Mouse (Mus musculus): ENCODE results near the gene Ptcra. TPM values are rescaled to one million over a fixed set of nuclear protein-coding genes. Genes with fewer than 3 reads are reported as not detected.
A peak's percentile ranks its signal among the peaks of the same experiment; 100 is the strongest.

The Ptcra gene
- polyA plus RNA-seq, 1 experiment from 2014 or later, result 0.21 TPM

DNA sequence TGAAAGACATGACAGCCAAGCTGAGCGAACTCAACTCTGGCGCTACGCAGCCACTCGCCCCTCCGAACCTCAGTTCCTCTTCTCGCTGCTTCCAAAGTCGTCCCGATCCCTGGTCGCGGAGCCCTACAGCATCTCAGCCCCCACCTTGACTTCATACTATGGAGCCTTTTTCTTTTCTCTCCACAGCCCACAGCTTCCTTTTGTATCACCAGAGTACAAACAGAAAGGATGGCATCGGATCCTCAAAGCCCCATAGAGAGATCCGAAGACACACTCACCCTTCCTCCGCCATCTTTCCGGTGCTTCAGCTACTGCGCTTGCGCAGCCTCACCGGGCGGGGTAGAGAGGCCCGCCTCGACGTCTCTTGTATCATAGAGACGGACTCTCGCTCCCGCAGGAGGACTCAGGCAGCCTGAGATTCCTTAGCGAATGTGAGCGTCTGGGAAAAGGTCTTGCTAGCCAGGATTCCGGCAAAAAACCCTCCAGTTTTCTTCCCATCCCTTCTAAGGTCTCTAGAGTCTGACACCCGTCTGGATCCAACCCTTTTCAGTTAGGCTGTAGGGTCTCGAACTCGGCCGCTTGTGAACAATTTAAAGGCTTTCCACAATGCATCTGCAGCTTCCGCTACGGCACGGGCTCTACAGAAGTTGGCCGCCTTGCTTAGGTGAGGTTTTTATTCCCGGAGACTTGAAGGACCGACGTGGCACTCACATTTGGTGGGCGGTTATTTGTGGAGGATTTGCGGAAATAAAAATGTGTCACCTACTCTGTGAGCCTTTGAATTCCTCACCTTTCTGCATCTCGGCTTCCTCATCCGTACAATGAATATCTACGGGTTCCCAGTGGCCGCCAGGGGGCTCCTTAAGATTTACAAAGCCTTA, 19.1 kb upstream of the Ptcra start, which contains the start of gene Rpl7l1:
Gene Rpl7l1, minus strand, starts transcription at position 332 of the 881 bp plus-strand sequence.
- under 1% methylated on average over 44 of the region's 44 CpGs for WGBS

DNA sequence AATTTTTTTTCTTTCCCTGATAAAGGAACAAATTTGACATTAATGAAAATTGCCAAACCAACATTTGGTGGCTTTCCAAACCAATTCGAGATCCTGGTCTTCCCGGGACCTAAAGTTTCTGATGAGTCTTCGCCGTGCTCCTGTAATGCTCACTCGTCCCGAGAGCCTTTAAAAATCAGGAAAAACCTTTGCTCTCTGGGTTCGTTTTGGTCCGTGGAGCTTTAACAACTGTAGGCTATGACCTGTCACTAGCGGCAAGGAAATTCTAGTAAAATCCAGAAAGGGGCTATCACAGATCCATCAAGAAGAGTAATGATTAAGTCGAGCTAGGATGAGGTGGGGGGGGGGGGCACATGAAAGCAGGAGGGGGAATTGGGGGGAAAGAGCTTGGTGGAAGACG, 18.4 kb upstream of the Ptcra start:
- peaks cover 39% of the 10 kb centered on the region for H3K36me3 ChIP-seq (ENCODE audit: poor library complexity, severe bottlenecking)
- WGBS, result 5% methylated on average over 11 of the region's 11 CpGs
- peak overlapping the region; percentile 68 for H3K4me3 ChIP-seq
- H3K4me2 ChIP-seq, result peak overlapping the region; percentile 70
- no peaks in the 10 kb centered on the region for H3K27me3 ChIP-seq
- no peak for ATAC-seq
- H3K27ac ChIP-seq, result peak overlapping the region; percentile 89
- peaks cover 8% of the 10 kb centered on the region for H3K4me1 ChIP-seq
- no peaks in the 10 kb centered on the region for H3K9me3 ChIP-seq (replicated peaks)
- peak overlapping the region; percentile 82 for H3K9ac ChIP-seq

More for the DNA sequence above, 19.1 kb upstream of the Ptcra start, which contains the start of gene Rpl7l1:
- ATAC-seq, result peak; percentile 97
- peaks cover 8% of the 10 kb centered on the region for H3K4me1 ChIP-seq
- no peaks in the 10 kb centered on the region for H3K9me3 ChIP-seq (replicated peaks)
- H3K4me2 ChIP-seq, result peak within 1 kb of the TSS; percentile 70
- peak within 1 kb of the TSS; percentile 89 for H3K27ac ChIP-seq
- H3K4me3 ChIP-seq, result peak within 1 kb of the TSS; percentile 68
- no peaks in the 10 kb centered on the region for H3K27me3 ChIP-seq
- H3K9ac ChIP-seq, result peak within 1 kb of the TSS; percentile 82
- peaks cover 32% of the 10 kb centered on the region for H3K36me3 ChIP-seq (ENCODE audit: poor library complexity, severe bottlenecking)

DNA sequence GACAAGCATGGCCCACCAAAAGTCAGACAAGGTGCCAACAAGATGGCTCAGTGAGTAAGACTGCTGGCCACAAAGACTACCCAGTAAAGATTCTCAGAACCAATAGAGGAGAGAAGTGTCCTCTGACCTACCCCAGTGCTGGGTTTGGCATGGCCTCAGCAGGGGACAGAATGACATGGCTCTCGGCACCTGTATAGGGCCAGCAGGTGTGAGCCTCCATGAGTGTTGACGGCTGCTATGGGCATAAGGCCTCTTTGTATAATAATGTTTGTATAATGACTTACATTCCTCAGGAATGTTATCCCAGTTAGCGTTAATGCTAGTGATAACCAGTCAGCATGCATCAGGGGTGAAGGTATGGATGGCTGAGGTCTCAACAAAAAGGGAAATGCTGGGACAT, 12.6 kb upstream of the Ptcra start:
- Histone ChIP-seq H3K9ac (no peak overlapping the region), H3K9me3 (replicated peaks) (no peaks in the 10 kb centered on the region), H3K36me3 (ENCODE audit: poor library complexity, severe bottlenecking) (peaks cover 69% of the 10 kb centered on the region), H3K4me2 (no peak overlapping the region), H3K4me3 (no peak overlapping the region), H3K4me1 (peaks cover 21% of the 10 kb centered on the region), H3K27me3 (no peaks in the 10 kb centered on the region), H3K27ac (no peak overlapping the region)
- WGBS, result 86% methylated on average over 3 of the region's 3 CpGs
- no peak for ATAC-seq

DNA sequence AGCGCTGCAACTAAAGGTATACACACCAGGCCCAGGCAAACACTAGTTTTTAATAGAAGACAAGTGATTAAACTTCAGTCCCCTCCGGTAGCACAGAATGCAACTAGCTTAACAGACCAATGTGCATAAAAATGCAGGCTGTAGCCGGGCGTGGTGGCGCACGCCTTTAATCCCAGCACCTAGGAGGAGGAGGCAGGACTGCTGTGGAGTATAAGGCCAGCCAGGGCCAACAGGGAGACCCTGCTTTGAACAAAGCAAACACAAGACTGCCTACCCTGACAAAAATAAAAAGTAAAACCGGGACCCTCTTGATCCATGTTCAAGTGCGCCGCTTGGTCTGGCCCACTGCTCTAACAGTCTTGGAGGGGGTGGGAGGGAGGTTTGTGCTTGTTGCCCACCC, 11.6 kb upstream of the Ptcra start:
- peaks cover 62% of the 10 kb centered on the region for H3K36me3 ChIP-seq (ENCODE audit: poor library complexity, severe bottlenecking)
- WGBS, result 95% methylated on average over 9 of the region's 9 CpGs
- no peaks in the 10 kb centered on the region for H3K9me3 ChIP-seq (replicated peaks)
- peaks cover 19% of the 10 kb centered on the region for H3K4me1 ChIP-seq
- no peak overlapping the region for H3K27ac ChIP-seq
- H3K4me2 ChIP-seq, result no peak overlapping the region
- H3K9ac ChIP-seq, result no peak overlapping the region
- ATAC-seq, result no peak
- no peaks in the 10 kb centered on the region for H3K27me3 ChIP-seq
- no peak overlapping the region for H3K4me3 ChIP-seq

DNA sequence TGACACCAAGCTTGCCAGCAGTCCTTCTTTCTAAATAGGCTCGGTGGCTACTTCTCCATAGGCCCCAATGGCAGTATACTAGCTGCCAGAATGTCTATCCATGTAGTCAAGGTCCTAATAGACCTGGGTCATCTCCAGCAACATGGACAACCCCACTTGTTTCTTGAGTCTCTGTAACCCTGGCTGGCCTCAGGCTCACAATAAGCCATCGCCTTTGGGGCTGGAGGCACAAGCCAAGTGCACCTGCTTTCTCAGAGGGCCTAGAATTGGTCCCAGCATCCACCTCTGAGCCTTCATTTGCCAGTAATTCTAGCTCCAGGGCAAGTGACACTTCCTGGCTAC, 10.6 kb upstream of the Ptcra start:
- Histone ChIP-seq H3K4me1 (peaks cover 19% of the 10 kb centered on the region), H3K27ac (no peak overlapping the region), H3K27me3 (no peaks in the 10 kb centered on the region), H3K9ac (no peak overlapping the region), H3K4me2 (peak overlapping the region; percentile 77), H3K4me3 (no peak overlapping the region), H3K36me3 (ENCODE audit: poor library complexity, severe bottlenecking) (peaks cover 53% of the 10 kb centered on the region), H3K9me3 (replicated peaks) (no peaks in the 10 kb centered on the region)
- WGBS, result 44% methylated on average over 2 of the region's 2 CpGs
- no peak for ATAC-seq

DNA sequence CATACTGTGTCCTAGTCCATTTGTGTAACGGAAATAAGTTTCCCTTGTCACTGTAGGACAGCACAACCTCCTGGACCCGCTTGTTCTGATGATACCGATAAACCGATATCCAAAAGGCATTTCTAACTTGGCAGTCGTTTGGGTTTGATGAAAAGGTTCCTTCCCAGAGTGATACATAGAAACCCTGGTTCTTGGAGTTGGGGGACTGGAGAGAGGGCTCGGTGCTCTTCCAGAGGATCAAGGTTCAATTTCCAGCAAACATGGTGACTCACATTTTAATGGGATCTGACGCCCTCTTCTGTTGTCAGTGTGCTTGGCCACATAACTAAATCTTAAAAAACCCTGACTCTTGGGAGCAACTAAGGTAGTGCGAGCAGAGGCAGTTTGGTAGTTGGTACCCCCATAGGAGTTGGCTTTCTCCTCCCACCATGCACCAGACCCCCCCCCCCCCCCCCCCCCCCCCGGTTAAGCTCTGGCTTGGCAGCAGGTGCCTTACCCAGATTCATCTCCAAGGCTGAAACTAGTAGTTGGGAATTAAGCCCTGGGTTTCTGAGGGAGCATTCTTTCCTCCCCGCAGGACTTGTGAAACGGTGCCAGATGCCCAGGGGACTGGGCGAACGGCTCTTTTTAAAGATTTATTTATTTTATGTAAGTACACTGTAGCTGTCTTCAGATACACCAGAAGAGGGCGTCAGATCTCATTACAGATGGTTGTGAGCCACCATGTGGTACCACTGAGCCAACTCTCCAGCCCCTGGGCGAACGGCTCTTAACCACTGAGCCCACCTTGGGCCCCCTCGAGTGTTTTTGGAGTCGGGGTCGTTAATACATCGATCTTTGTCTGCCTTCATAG, 10.0 kb upstream of the Ptcra start:
- H3K4me3 ChIP-seq, result peak overlapping the region; percentile 78
- H3K9me3 ChIP-seq (replicated peaks), result no peaks in the 10 kb centered on the region
- 9% methylated on average over 19 of the region's 20 CpGs for WGBS
- peak overlapping the region; percentile 79 for H3K9ac ChIP-seq
- ATAC-seq, result no peak
- no peaks in the 10 kb centered on the region for H3K27me3 ChIP-seq
- peak overlapping the region; percentile 77 for H3K4me2 ChIP-seq
- peaks cover 47% of the 10 kb centered on the region for H3K36me3 ChIP-seq (ENCODE audit: poor library complexity, severe bottlenecking)
- peak overlapping the region; percentile 69; the same call in 1 of the 2 replicates for H3K27ac ChIP-seq
- peaks cover 19% of the 10 kb centered on the region for H3K4me1 ChIP-seq

DNA sequence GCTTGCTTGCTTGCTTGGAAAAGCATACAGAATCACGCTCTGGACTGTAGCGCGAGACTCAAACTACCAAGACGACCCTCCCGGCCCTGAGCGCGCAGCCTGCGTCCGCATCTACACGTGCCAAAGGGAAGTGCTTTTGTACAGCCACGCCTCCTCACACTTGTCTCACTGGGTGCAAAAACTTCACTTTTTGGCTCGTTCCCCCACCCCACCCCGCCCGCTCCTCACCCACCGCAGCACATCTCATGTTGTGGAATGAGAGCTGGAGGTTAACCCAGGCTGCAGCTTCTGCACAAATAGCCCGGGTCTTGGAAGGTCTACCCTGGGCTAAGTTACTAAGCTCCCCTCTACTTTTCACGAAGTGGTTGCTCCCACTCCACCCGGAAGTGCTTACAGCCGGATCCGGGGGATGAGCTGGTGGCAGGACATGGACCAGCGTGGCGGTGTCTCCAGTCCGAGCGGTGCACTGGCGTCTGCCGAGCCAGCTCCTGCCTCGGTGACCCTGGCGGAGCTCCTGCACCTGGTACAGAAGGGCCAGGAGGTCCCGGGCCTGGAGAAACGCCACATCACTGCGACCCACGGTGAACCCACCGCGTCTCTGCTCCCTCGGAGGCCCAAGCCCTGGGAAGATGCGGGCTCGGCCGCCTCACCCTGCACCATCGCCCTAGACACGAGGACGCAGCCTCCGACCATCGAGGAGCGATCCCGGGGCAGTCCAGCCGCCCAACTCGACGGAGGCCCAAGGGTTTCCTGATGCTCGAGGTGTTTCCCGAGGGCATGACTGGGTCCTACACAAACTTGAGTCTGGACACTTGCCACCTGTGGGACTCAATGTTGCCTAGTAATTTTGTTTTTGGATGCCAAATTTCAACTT, 9.1 kb upstream of the Ptcra start, which contains the start of gene 2310039H08Rik:
Gene 2310039H08Rik, plus strand, starts transcription at position 232 of the 874 bp plus-strand sequence.
- H3K36me3 ChIP-seq (ENCODE audit: poor library complexity, severe bottlenecking), result peaks cover 38% of the 10 kb centered on the region
- peak within 1 kb of the TSS; percentile 69 for H3K27ac ChIP-seq
- H3K9ac ChIP-seq, result peak within 1 kb of the TSS; percentile 79
- peaks cover 19% of the 10 kb centered on the region for H3K4me1 ChIP-seq
- peak within 1 kb of the TSS; percentile 77 for H3K4me2 ChIP-seq
- peak within 1 kb of the TSS; percentile 78 for H3K4me3 ChIP-seq
- no peaks in the 10 kb centered on the region for H3K9me3 ChIP-seq (replicated peaks)
- under 1% methylated on average over 50 of the region's 50 CpGs for WGBS
- no peaks in the 10 kb centered on the region for H3K27me3 ChIP-seq
- ATAC-seq, result peak; percentile 92

DNA sequence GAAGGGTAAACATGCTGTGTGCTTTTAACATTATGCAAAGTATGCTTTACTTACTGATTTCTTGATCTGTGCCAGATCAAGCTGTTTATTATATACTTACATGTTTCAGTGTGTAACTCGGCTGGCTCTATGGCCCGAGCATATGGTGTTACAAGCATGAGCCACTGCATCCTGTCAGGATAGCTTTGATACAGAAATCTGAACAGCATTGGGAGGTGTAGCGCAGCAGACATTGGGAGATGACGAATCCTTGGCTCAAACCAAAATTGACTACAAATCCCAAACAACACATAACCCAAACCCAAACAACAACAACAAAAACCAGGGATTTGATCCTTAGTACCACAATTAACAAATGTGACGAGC, 8.5 kb upstream of the Ptcra start:
- peak; percentile 42 for ATAC-seq
- Histone ChIP-seq H3K4me3 (peak overlapping the region; percentile 78), H3K9me3 (replicated peaks) (no peaks in the 10 kb centered on the region), H3K9ac (peak overlapping the region; percentile 79), H3K27me3 (no peaks in the 10 kb centered on the region), H3K36me3 (ENCODE audit: poor library complexity, severe bottlenecking) (peaks cover 32% of the 10 kb centered on the region), H3K4me1 (peaks cover 19% of the 10 kb centered on the region), H3K4me2 (peak overlapping the region; percentile 77), H3K27ac (peak overlapping the region; percentile 69)
- WGBS, result 9% methylated on average over 5 of the region's 5 CpGs

DNA sequence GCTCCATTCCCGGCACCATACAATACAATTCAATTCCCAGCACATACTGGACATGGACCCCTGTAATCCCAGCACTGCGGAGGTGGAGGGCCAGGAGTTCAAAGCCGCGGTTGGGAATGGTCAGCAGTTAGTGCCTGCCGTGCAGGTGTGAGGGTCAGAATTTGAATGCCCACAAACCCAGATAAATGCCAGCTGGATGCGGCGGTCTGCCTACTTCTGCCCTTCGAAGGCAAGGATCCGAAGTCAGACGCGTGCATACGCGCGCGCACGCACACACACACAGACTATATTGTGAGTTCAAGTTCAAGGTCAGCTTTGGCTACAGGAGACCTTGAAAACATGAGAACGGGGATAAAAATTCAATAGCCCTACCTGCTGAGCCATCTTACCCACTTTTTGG, 8.1 kb upstream of the Ptcra start:
- peak overlapping the region; percentile 69; the same call in 1 of the 2 replicates for H3K27ac ChIP-seq

DNA sequence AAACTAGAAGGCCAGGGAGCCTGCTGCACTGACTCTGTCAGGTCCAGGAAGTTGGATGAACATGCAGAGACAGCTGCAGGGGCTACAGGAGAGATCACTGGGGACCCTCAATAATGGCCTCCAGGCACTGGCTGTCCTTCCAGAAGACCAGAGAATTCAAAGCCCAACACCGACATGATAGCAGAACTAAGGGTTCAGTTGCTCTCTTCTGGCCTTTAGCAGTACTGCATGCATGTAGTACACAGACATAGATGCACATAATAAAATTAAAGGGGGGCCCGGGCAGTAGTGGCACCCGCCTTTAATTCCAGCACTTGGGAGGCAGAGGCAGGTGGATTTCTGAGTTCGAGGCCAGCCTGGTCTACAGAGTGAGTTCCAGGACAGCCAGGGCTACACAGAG, 7.5 kb upstream of the Ptcra start:
- Histone ChIP-seq H3K4me1 (peaks cover 19% of the 10 kb centered on the region), H3K27me3 (no peaks in the 10 kb centered on the region), H3K4me3 (no peak overlapping the region), H3K9ac (no peak overlapping the region), H3K36me3 (ENCODE audit: poor library complexity, severe bottlenecking) (peaks cover 22% of the 10 kb centered on the region), H3K9me3 (replicated peaks) (no peaks in the 10 kb centered on the region), H3K27ac (no peak overlapping the region), H3K4me2 (no peak overlapping the region)
- no peak for ATAC-seq
- 80% methylated on average over 4 of the region's 4 CpGs for WGBS

More for the DNA sequence above, 8.1 kb upstream of the Ptcra start:
- WGBS, result 67% methylated on average over 17 of the region's 17 CpGs
- no peaks in the 10 kb centered on the region for H3K27me3 ChIP-seq
- peaks cover 19% of the 10 kb centered on the region for H3K4me1 ChIP-seq
- H3K9me3 ChIP-seq (replicated peaks), result no peaks in the 10 kb centered on the region
- peak overlapping the region; percentile 78 for H3K4me3 ChIP-seq
- peaks cover 28% of the 10 kb centered on the region for H3K36me3 ChIP-seq (ENCODE audit: poor library complexity, severe bottlenecking)
- ATAC-seq, result no peak
- peak overlapping the region; percentile 77 for H3K4me2 ChIP-seq
- H3K9ac ChIP-seq, result peak overlapping the region; percentile 79

DNA sequence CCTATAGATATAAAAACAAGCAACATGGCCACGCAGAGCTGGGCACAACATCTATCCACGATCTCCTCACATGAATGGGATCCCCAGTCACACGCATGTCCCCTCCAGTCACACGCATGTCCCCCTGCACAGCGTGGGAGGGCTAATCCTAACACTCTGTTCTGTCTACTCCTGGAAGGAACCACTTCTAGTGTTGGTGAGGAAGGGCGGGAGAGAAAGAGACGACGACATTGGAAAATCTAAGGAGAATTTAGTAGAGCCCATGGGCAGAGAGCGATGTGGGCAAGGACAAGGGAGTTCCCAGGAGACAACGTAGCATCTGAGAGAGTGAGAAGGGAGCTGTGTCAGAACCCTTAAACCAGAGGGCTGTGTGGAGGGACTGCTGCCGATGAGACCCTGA, 7.0 kb upstream of the Ptcra start:
- H3K27me3 ChIP-seq, result no peaks in the 10 kb centered on the region
- H3K9ac ChIP-seq, result no peak overlapping the region
- no peak overlapping the region for H3K4me3 ChIP-seq
- 90% methylated on average over 11 of the region's 11 CpGs for WGBS
- no peak overlapping the region for H3K4me2 ChIP-seq
- peaks cover 17% of the 10 kb centered on the region for H3K36me3 ChIP-seq (ENCODE audit: poor library complexity, severe bottlenecking)
- no peak overlapping the region for H3K27ac ChIP-seq
- no peaks in the 10 kb centered on the region for H3K9me3 ChIP-seq (replicated peaks)
- no peak for ATAC-seq
- peaks cover 19% of the 10 kb centered on the region for H3K4me1 ChIP-seq

Measured in forebrain, embryonic 13.5 days (tissue).